Mouse (Mus musculus) small intestine, adult 2 months (tissue): Measurements from ENCODE around the gene Spo11.

Experiments
- CTCF ChIP-seq: fragments of 200-500 bp; IDR thresholded peaks from 2 replicates; pipeline ENCODE4 v1.5.1; 2012; ENCODE audit warnings: low read depth, mild to moderate bottlenecking, control low read depth, inconsistent platforms, low read length, moderate library complexity, mixed read lengths; ENCODE audit not compliant: insufficient replicate concordance, insufficient read length; ENCODE audit errors: extremely low read depth
- POLR2A ChIP-seq: fragments of 200-500 bp; IDR thresholded peaks from 2 replicates; pipeline ENCODE4 v1.6.1; 2012; ENCODE audit warnings: low read depth, mild to moderate bottlenecking, control low read depth, inconsistent platforms, low read length, moderate library complexity

DNA sequence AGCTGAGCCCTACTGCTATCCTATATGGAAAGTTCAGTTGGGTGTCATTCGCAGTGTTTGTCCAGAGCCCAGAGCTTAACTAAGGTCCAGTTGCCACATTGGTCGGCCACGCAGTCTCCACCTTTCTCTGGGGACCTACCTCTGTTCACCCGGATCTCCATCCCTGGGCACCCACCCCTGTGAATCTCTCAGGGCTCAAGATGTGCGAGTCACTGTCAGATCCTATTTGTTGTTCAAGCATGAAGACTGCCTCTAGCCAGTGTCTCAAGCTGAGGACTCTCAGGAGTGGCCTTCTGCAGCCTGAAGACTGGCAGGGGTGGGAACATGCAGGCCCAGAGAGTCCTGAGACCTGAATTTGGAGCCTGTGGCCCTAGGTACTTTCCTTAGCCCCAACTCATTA, 58.6 kb downstream of the Spo11 start:
- TF ChIP-seq CTCF: no peak
- no peak for TF ChIP-seq POLR2A
